Mouse (Mus musculus) T-cell, adult 66 days (primary cell): ENCODE measurements around the gene Rbpjl. TPM values are rescaled to one million over a fixed set of nuclear protein-coding genes. Genes with fewer than 3 reads are reported as not detected.

ENCODE experiments used
- total RNA-seq, 2 experiments: library from RNA; stranded (reverse); gene quantifications; 3 replicates in 1 of 2; 4 replicates in 1 of 2; pipeline ENCODE4 v1.2.4; 2023

Gene Rbpjl
- total RNA-seq, result not detected

DNA sequence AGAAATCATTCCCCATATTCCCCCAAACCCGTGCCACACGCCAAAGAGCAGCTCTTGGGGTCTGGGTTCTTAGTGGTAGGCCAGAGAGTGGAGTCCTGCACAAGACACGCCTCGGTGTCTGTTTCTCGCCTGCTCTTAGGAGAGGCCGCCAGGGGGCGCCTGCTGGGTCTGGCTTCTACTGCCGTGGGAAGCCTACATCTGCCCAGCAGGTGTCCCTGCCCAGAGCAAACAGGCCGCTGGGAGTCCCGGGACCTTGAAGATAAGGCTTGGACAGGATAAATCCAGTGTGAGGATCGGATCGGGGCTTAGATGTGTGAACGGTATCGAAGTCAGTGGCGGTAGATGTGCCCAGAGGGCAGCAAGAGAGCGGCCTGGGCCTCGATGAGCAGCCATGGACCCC is at the start of gene Rbpjl:
Gene Rbpjl, plus strand, starts transcription at position 236 of the 400 bp plus-strand sequence.

DNA sequence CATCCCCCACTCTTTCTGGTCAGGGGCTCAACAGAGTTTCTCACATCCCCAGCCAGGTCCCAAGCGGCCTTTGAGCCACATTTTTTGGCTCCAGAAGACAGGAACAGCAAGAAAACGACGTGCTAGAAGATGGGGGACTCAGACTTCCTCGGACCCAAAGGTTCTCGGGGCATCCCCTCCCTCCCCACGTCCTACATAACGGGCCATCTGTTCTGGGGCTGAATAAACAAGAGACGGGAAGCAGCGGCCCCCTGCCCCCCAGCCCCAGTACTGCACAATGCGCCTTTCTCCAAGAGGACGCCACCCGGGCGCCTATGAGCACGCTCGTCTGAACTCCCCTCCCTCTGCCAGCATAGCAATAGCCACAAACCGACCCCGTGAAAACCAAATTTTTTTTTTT is 13.9 kb upstream of the Rbpjl start, which contains the start of gene Slpi:
Gene Slpi, minus strand, starts transcription at position 76 of the 400 bp plus-strand sequence.

DNA sequence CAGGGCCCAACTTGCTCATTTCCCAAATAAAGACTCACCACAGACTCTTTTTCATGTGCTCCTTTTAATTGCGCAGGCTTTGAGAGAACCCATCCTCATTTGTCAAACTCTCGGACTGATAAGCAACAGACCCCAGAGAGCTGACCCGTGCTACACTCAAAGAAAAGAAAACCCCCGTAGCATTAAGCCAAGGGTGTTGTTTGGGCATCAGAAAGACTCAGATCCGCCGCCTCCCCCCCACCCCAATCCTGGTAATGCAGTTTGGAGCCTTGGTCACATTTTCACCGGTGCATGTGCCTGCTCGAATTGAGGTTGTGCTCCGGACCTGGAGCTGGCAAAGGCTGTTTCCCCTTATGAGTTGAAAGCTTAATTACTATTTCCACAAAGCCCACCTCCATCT is 2.1 kb downstream of the Rbpjl start, which contains the start of gene Matn4:
Gene Matn4, minus strand, starts transcription at position 101 of the 400 bp plus-strand sequence.

DNA sequence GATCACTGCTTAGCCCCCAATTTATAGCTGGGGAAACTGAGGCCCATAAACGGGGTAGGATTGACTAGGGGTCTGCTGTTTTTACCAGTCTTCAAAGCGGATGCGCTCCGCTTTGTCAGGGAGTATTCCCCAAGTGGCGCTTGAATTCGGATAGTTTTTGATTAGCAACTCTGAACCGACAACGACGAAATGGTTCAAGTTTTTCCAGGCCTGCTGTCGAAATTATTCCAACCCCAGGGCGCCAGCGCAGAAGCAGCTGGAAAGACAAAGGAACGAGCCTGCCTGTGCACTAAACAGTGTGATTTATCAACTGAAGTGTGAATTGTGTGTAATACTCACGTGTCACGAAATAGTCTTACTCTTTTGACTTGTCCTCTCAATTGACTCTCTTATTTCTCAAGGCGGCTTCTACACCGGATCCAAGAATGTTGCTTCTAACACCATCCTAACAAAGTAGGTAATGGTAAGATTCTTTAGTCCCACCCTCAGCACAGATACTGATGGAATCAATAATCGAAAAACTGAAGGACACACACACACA is 40.6 kb downstream of the Rbpjl start, which contains the start of gene Sdc4:
Gene Sdc4, minus strand, starts transcription at position 428 of the 541 bp plus-strand sequence.

DNA sequence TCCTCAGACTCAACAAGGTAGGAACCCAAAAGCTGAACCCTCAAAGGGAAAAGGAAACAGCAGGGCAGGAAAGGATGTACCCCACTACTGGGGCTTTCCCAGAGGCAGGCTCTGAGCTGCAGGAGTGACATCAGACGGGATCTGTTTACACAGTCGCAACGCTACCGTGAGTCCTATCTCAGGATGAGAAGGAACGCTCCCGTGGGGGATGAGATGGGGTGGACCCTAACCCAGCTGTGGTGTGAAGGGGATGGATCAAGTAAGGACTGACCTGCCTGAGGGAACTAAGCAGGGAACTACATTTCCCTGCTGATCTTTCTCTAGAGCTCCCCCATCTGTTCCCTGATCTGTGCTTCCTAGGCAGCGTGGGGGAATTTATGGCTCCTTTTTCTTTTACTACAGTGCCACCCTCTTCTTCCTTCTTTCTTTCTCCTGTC is 53.9 kb downstream of the Rbpjl start, which contains the start of gene Sys1:
Gene Sys1, plus strand, starts transcription at position 101 of the 437 bp plus-strand sequence.

DNA sequence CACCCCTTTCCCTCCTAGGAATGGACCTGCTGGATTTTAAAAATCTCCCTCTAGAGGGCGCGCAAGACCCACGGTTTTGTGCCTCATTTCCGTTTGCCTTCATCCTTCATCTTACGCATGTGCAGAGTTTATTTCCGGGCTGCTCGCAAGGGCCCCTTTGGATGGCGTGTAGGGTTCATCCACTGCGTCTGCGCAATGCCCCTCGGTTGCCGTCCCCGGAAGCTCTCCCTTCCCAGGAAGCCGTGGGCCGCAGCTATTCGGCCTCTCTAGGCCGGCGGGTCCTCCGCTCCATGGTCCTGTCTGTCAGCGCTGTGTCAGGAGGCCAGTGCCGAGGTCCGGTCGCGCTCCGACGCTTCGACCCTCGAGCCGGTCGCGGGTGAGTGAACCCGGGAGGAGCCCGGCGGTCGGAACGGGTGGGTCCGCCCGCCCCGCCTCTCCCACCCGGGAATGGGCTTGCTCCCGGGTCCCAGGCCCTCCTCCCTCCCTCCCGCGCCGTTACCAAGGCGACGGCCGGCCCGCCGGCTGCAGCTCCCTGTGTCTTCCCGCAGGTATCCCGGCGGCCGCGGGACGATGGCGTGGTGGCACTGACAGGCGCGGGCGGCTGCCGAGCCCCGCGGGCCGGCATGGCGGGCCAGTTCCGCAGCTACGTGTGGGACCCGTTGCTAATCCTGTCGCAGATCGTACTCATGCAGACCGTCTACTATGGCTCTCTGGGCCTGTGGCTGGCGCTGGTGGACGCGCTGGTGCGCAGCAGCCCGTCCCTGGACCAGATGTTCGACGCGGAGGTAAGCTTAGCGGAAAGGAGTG is 58.0 kb downstream of the Rbpjl start, which contains the start of gene Gm20458:
Gene Gm20458, plus strand, starts transcription at position 223 of the 807 bp plus-strand sequence.

Other genes with a start within 250 kb of the Rbpjl start
- not detected for gene Kcns1, start 232.0 kb upstream of the Rbpjl start, total RNA-seq
- not detected for gene Wfdc5, start 220.4 kb upstream of the Rbpjl start, total RNA-seq
- gene Wfdc12, start 212.5 kb upstream of the Rbpjl start, total RNA-seq, result not detected
- gene Wfdc15a, start 203.0 kb upstream of the Rbpjl start, total RNA-seq, result not detected
- not detected for gene Wfdc15b, start 181.5 kb upstream of the Rbpjl start, total RNA-seq
- not detected for gene Svs2, start 164.7 kb upstream of the Rbpjl start, total RNA-seq
- gene Svs3b, start 146.5 kb upstream of the Rbpjl start, total RNA-seq, result not detected
- not detected for gene Svs4, start 124.7 kb upstream of the Rbpjl start, total RNA-seq
- gene Svs3a, start 113.9 kb upstream of the Rbpjl start, total RNA-seq, result not detected
- gene Svs6, start 86.4 kb upstream of the Rbpjl start, total RNA-seq, result not detected
- not detected for gene Svs5, start 70.4 kb upstream of the Rbpjl start, total RNA-seq
- 1 to 10 TPM; 6.9 to 9.3 TPM for gene Slpi, start 14.0 kb upstream of the Rbpjl start, total RNA-seq
- not detected for gene Matn4, start 2.0 kb downstream of the Rbpjl start, total RNA-seq
- 1 to 10 TPM; 3.3 to 3.8 TPM for gene Sdc4, start 40.7 kb downstream of the Rbpjl start, total RNA-seq
- gene Sys1, start 53.8 kb downstream of the Rbpjl start, total RNA-seq, result 10 to 100 TPM; 54.0 to 59.5 TPM
- gene Gm20458, start 57.8 kb downstream of the Rbpjl start, total RNA-seq, result not detected
- gene Trp53tg5, start 70.6 kb downstream of the Rbpjl start, total RNA-seq, result not detected
- gene Dbndd2, start 83.0 kb downstream of the Rbpjl start, total RNA-seq, result 10 to 100 TPM in 1 of 2 experiments, 1 to 10 TPM in 1; 9.3 to 13.0 TPM
- 10 to 100 TPM; 67.3 to 77.4 TPM for gene Pigt, start 94.4 kb downstream of the Rbpjl start, total RNA-seq
- gene Wfdc2, start 159.3 kb downstream of the Rbpjl start, total RNA-seq, result not detected
- gene Spint3, start 170.3 kb downstream of the Rbpjl start, total RNA-seq, result not detected
- not detected for gene Wfdc6a, start 182.3 kb downstream of the Rbpjl start, total RNA-seq
- gene Eppin, start 190.5 kb downstream of the Rbpjl start, total RNA-seq, result not detected
- gene Wfdc6b, start 210.4 kb downstream of the Rbpjl start, total RNA-seq, result not detected
- not detected for gene Wfdc8, start 210.5 kb downstream of the Rbpjl start, total RNA-seq
- gene Wfdc16, start 235.7 kb downstream of the Rbpjl start, total RNA-seq, result not detected